Mouse (Mus musculus) kidney, adult 18-20 months (tissue): Measurements from ENCODE around the gene Tbcd.
A peak's percentile ranks its signal among the peaks of the same experiment; 100 is the strongest.

Experiments used
- DNase-seq: peaks from one replicate; pipeline ENCODE4 v3.0.0; 2021

The Tbcd gene

GRCm38 (mm10) chr11:121601422-121601821 lies 149.7 kb downstream of the Tbcd start:
- no peak for DNase-seq

GRCm38 (mm10) chr11:121605604-121606003 lies 153.9 kb downstream of the Tbcd start:
- no peak for DNase-seq

- DNase-seq: no peak
These were observed 159.2 kb downstream of the Tbcd start for GRCm38 (mm10) chr11:121610976-121611375.

DNA sequence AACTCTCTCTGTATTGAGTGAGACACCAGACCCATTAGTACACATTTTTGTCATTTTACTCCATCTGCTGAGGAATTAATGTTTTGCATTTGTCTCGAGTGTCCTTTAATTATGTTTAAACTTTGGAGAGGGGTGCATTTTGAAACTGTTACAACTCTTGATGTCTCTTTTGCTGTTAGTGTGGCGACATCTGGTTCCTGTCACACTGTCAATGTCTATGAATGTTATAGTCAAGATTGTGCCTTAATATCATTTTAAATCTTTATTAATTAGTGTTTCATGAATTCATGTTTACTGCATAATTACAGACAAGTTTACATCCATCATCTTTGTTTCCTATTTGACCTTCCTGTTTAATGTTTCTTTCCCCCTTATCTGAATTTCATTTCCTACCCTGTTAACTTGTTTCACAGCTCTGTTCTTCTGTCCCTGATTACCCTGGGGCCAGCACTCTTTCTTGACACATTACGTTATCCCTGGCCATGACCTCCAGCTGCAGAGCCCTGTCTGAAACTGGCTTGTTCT lies 164.3 kb downstream of the Tbcd start:
- no peak for DNase-seq

- no peak for DNase-seq
These were observed 164.8 kb downstream of the Tbcd start for GRCm38 (mm10) chr11:121616501-121616900.

DNA sequence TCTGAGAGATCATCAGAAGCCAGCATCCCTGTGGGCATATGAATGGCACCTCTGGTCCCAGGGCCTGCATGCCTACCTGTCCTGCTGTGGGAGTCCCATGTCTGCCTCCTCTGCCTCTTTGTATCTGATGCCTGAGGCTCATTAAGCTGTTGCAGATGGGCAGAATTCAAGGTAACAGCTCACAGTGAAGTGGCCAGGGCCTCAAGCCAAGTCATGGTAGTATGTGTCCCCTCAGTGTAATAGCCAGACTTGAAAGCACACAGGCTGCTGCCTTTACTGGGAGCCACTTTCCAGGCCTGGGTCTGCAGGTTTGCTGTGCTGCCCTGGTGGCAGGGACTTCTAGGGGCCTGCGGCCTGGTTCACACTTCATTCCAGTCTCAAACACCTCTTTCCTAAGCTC lies 165.6 kb downstream of the Tbcd start:
- DNase-seq: no peak

DNA sequence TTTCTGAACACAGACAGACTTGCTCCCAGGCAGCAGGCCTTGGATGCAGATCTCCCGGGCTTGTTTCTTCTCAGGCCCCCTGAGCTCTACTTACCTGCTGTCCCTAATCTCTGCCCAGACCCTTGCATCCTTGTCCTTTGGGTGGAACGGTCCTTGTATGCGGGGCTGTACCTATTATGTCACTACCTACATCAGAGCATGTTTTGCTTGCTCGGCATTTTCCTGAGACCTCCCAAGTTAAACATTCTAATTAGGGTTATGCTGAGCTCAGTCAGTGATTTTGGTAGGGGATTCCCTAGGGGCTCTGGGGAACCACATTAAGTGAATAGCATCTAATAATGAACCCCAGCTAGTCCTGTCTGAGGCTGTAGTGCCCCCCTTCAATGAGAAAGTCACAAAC lies 173.3 kb downstream of the Tbcd start:
- DNase-seq: no peak

DNA sequence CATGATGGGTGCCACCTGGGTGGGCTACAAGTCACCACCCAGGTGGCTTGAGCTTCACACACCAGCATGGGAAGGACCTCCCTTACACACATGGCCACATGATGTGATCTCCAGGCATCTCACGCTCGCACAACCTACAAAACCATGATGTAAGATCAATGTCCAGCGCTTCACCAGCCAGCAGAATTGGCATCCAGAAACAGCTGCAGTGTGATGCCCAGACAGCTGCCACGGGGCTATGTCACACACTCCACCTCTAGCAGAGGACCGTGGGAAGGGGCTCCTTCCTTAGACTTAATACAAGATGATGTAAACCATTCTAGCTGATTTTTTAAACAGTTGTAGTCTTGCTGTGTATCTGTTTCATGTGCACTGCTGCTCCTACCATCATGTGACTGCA lies 175.8 kb downstream of the Tbcd start:
- DNase-seq: no peak

- no peak for DNase-seq
These were observed 177.8 kb downstream of the Tbcd start for GRCm38 (mm10) chr11:121629529-121629928.

GRCm38 (mm10) chr11:121630406-121630805 lies 178.7 kb downstream of the Tbcd start:
- no peak for DNase-seq

GRCm38 (mm10) chr11:121631410-121631809 lies 179.7 kb downstream of the Tbcd start:
- DNase-seq: no peak

GRCm38 (mm10) chr11:121636646-121637045 lies 184.9 kb downstream of the Tbcd start:
- no peak for DNase-seq

GRCm38 (mm10) chr11:121641501-121642145 lies 189.9 kb downstream of the Tbcd start:
- DNase-seq: no peak

DNA sequence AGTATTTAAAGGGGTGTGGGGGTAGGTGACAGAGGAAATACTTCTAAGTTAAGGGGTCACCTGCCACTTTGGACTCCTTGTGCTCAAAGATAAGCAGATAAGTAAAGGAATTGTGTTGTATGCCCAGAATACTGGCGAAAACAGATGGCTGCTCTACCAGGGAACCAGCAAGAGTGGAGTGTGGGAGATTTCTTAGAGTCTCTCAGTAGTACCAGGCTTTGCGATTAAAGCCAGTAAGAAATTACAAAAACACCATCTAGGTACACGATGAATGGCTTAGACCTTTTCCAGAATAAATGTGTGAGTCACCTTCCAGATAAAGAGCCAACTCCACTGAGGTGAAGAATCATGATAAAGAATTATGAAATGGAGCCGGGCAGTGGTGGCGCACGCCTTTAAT lies 193.6 kb downstream of the Tbcd start:
- DNase-seq: no peak

DNA sequence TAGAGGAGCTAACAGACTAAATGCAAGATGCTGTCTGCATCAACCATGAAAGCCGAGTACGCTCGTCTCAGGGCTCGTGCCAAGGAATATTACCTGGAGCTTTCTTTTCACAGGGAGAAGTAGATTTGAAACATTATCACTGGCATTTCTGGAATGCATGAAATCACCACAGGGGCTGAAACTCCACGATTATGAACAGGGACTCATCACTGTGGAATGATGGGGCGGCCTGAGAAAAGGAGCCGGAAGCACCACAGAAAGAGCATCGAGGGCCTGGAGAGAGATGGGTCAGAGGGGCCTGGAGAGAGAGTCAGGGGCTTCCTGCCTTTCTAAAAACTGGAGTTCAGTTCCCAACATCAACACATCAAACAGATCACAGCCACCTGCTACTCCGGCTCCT lies 195.6 kb downstream of the Tbcd start:
- DNase-seq: no peak

GRCm38 (mm10) chr11:121648166-121648565 lies 196.4 kb downstream of the Tbcd start:
- no peak for DNase-seq

- DNase-seq: no peak
These were observed 198.2 kb downstream of the Tbcd start for GRCm38 (mm10) chr11:121649900-121650299.

- no peak for DNase-seq
These were observed 198.9 kb downstream of the Tbcd start for GRCm38 (mm10) chr11:121650668-121651067.

DNA sequence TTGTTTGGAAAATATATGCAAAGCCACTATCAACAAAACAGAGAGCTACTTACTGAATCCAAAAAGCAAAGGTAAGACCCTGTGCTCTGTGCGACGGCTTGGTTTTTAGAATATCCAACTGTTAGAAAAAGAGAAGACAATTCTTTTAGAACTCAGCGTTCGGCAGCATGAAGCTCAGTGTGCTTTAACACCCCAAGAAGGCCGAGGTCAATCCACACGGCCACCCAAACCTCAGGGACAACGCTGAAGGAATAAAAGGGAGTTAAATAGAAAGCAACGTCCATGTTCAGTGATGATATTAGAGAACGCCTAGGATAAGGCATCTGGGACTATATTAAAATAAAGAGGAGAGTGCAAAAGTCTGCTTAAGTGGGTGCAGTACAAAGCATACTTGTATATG lies 199.8 kb downstream of the Tbcd start:
- DNase-seq: no peak

- DNase-seq: no peak
These were observed 200.2 kb downstream of the Tbcd start for GRCm38 (mm10) chr11:121651983-121652382.

- DNase-seq: peak; percentile 83
These were observed 201.0 kb downstream of the Tbcd start for GRCm38 (mm10) chr11:121652547-121653305.

- DNase-seq: no peak
These were observed 201.9 kb downstream of the Tbcd start for GRCm38 (mm10) chr11:121653631-121654030.

GRCm38 (mm10) chr11:121654406-121654945 lies 202.7 kb downstream of the Tbcd start:
- DNase-seq: no peak

DNA sequence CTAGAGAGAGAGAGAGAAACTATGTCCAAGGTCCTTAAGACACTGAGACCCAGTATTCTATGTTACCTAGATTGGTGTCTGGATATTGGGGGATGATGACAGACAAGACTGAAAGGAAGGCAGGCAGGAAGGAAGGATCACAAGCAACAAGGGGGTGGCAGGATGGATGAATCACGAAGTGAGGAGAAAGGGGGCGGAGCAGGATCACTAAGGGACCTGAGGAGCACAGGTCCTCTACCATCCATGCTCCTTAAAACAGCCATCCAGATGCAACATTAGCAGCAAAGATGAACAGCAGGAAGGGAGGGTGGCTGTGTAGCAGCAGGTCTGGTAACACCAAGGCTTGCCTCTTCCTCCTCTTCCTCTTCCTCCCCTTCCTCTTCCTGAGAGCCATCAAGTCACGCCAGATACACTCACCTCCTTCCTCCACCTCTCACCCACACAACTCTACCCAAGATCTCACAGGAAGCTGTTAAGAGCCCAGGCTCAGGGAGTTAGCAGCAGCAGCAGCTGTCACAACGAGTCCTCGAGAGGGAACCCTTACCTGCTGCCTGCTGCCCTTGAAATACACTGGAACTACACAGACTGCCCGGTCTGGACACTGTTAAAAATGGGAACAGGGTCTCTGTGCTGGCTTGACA lies 203.5 kb downstream of the Tbcd start:
- DNase-seq: no peak
